Mouse (Mus musculus) kidney, embryonic 15.5 days (tissue): ENCODE results near the gene Ndrg4. TPM values are rescaled to one million over a fixed set of nuclear protein-coding genes. Genes with fewer than 3 reads are reported as not detected.
A peak's percentile ranks its signal among the peaks of the same experiment; 100 is the strongest.
"Not testable (repeated sequence)": the region's sequence is repeated elsewhere in the genome, so short reads cannot be mapped to it uniquely, and the experiment has no call there.

Source experiments
- ATAC-seq: fragments of 200-750 bp; cut with Nextera tagmentation; replicated peaks from 2 replicates; pipeline ENCODE4 v1.8.0; 2017; ENCODE audit warnings: moderate TSS enrichment; ENCODE audit not compliant: low FRiP score
- H3K27ac ChIP-seq: fragments of 300-500 bp; sonication (generic); 2 replicates; pipeline ENCODE4 v1.5.1; 2015; ENCODE audit warnings: mild to moderate bottlenecking, inconsistent platforms
- H3K27me3 ChIP-seq: fragments of 300-500 bp; sonication (generic); 2 replicates; pipeline ENCODE4 v1.6.1; 2015; ENCODE audit warnings: inconsistent platforms
- H3K36me3 ChIP-seq: fragments of 300-500 bp; sonication (generic); 2 replicates; pipeline ENCODE4 v1.6.1; 2015; ENCODE audit warnings: inconsistent platforms
- H3K4me1 ChIP-seq: fragments of 300-500 bp; sonication (generic); 2 replicates; pipeline ENCODE4 v1.6.1; 2015; ENCODE audit warnings: inconsistent platforms
- H3K4me2 ChIP-seq: fragments of 300-500 bp; sonication (generic); 2 replicates; pipeline ENCODE4 v1.6.1; 2015; ENCODE audit warnings: moderate library complexity, mild to moderate bottlenecking, inconsistent platforms
- H3K4me3 ChIP-seq: fragments of 300-500 bp; sonication (generic); replicated peaks from 2 replicates; pipeline ENCODE4 v1.5.1; 2015; ENCODE audit warnings: mild to moderate bottlenecking, inconsistent platforms
- H3K9ac ChIP-seq: fragments of 300-500 bp; sonication (generic); 2 replicates; pipeline ENCODE4 v1.6.1; 2015; ENCODE audit warnings: mild to moderate bottlenecking, inconsistent platforms
- H3K9me3 ChIP-seq: fragments of 300-500 bp; sonication (generic); replicated peaks from 2 replicates; pipeline ENCODE4 v1.6.1; 2016; ENCODE audit warnings: inconsistent platforms
- WGBS: fragments of 180-500 bp; shearing (Covaris S2); methylation state at CpG from one replicate; pipeline ENCODE4 v1.1.7; 2015; ENCODE audit warnings: mixed read lengths; 5-methylcytosine and 5-hydroxymethylcytosine counted together
- polyA plus RNA-seq: library from polyadenylated mRNA; unstranded; fragments of >200 nt; fragmentation: Nextera tagmentation; extraction: Ambion mirVana; gene quantifications from 2 replicates; pipeline ENCODE4 v1.2.1, GENCODE M21; 2015

Gene Ndrg4
- polyA plus RNA-seq, 1 experiment from 2014 or later, result 18.8 TPM

DNA sequence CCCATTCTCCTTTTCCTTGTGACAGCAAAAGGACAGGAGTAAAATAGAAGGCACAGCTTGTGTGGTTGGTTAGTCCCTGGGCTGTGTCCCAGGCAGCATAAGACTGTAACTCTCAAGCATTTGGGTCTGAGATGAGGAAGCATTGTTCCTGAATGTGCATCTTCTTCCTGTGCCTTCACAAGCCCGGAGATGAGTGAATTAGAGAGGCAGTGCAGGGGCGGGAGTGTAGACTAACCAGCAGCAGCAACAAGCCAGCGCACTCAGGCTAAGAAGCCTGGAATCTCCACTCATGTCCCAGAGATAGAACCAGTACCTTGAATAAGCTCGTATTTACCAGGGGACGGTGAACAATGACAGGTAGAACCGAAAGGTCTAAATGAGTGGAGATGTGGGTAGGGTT is 15.2 kb upstream of the Ndrg4 start:
- no peak overlapping the region for H3K9ac ChIP-seq
- H3K27ac ChIP-seq, result no peak overlapping the region
- H3K4me3 ChIP-seq, result no peak overlapping the region
- no peaks in the 10 kb centered on the region for H3K36me3 ChIP-seq
- H3K9me3 ChIP-seq, result no peaks in the 10 kb centered on the region
- ATAC-seq, result no peak
- 86% methylated on average over 6 of the region's 6 CpGs for WGBS
- no peak overlapping the region for H3K4me2 ChIP-seq
- no peaks in the 10 kb centered on the region for H3K27me3 ChIP-seq
- peaks cover 6% of the 10 kb centered on the region for H3K4me1 ChIP-seq

DNA sequence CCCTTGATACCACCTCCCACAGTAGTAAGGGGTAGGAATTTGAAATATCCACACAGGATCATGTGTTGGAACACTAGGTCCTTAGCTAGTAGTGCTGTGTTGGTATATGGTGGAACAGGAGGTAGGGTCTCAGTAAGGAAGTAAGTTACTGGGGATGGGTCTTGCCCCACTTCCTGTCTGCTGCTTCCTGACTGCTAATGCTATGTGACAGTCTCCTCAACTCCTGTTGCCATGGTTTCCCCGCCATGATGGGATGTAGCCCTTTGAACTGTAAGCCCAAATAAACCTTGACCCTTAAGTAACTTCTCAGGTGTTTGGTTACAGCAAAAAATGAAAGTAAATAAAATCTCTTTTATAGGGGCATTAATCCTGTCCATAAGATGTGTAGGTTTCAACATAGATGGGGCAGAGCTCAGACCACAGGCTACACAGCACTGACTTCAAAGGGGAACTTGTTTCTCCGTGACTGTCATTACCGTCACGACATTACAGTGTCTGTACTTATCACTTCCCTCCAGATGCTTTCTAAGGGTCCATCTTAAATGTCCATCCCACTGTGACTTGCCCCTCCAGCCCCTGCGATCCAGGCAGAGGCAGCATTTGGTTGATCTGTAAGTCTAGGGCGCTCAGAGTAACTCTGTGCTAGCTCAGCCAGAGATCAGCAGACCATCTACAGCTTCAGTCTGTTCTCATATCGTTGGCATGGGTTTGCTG is 13.7 kb upstream of the Ndrg4 start:
- Histone ChIP-seq H3K4me3 (no peak overlapping the region), H3K4me1 (0 out of 2 replicates have a peak, but pooled peaks cover 9% of the 10 kb centered on the region), H3K36me3 (no peaks in the 10 kb centered on the region), H3K4me2 (no peak overlapping the region), H3K9me3 (no peaks in the 10 kb centered on the region), H3K27ac (no peak overlapping the region), H3K9ac (no peak overlapping the region), H3K27me3 (no peaks in the 10 kb centered on the region)
- 60% methylated on average over 7 of the region's 7 CpGs for WGBS
- ATAC-seq, result no peak

DNA sequence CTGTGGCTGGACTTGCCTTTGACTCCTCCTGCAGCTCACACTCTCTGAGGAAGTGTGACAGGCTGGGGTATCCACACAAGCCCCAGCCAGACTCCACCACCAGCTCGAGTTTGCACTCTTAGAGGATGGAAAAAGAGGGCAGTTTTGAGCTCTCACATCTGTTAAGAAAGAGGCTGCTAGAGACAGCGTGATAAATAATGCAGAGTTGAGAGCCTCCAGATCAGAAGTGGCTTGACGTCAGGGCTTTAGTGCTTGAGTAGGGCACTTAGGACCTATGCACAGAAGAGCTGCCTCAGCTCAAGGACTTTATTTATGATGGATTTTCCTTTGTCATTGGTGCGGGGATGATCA is 13.2 kb upstream of the Ndrg4 start:
- 36% methylated on average over 4 of the region's 4 CpGs for WGBS
- H3K36me3 ChIP-seq, result no peaks in the 10 kb centered on the region
- H3K4me1 ChIP-seq, result 0 out of 2 replicates have a peak, but pooled peaks cover 9% of the 10 kb centered on the region
- H3K4me3 ChIP-seq, result no peak overlapping the region
- no peaks in the 10 kb centered on the region for H3K27me3 ChIP-seq
- no peak overlapping the region for H3K9ac ChIP-seq
- ATAC-seq, result peak; percentile 46; the same call in 1 of the 2 replicates
- H3K9me3 ChIP-seq, result no peaks in the 10 kb centered on the region
- no peak overlapping the region for H3K4me2 ChIP-seq
- H3K27ac ChIP-seq, result no peak overlapping the region

DNA sequence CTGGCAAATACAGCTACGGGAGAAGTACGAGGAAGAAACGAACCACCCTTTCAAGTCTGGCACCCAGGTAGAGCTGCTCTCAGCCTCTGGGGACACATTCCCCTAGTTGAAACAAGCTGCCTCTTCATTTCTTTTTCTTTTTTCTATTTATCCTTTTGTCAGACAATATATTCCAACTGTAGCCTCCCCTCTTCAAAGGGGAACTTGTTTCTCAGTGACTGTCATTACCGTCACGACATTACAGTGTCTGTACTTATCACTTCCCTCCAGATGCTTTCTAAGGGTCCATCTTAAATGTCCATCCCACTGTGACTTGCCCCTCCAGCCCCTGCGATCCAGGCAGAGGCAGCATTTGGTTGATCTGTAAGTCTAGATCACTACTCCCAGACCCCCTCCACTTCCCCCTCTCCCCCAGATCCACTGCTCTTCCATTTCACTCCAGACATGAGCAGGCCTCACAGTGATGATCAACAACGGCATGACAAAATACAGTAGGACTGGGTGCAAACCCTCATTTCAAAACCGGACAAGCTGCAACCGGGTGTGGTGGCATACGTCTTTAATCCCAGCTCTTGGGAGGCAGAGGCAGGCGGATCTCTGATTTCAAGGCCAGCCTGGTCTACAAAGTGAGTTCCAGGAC is 10.8 kb upstream of the Ndrg4 start:
- not testable (repeated sequence) for H3K36me3 ChIP-seq, H3K4me2 ChIP-seq, H3K9ac ChIP-seq, H3K9me3 ChIP-seq, ATAC-seq, H3K27me3 ChIP-seq, H3K27ac ChIP-seq, H3K4me3 ChIP-seq, H3K4me1 ChIP-seq
- WGBS, result 93% methylated on average over 11 of the region's 11 CpGs

DNA sequence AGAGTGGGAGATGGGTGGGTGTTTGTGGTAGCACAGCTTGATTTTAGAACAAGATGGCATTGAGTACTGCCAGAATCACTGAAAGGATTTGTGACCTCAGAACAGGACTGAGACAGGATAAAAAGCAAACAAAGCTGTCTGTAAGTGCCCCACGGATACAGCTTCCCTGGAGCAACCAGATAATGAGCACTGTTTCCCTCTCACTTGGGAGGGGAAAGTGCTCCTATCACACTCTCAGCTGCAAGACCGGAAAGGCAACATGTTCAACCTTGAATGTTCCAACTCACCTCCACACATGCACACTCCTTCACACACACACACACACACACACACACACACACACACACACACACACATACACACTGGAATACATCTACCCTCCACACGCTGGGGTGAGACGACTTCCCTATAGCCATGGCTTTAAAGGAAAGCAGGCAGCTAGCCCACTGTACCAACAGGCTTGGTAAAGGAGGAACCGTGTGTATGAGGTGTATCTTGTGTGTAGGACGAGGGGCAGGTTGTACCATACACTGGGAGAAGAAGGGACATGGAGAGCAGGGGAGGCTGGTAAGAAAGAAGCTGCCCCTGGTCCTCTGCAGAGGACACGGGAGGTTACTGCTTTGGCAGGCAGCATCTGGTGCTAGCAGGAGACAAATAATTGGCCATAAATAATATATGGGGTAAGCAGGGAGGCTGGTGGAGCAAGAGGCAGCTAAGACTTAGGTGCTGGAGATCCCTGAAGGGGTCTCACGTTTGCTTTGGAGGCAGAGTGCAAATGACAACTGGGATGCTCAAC is 8.4 kb upstream of the Ndrg4 start:
- H3K27ac ChIP-seq, result no peak overlapping the region
- H3K4me1 ChIP-seq, result 0 out of 2 replicates have a peak, but pooled peaks cover 9% of the 10 kb centered on the region
- no peak for ATAC-seq
- peaks cover 14% of the 10 kb centered on the region for H3K27me3 ChIP-seq
- no peaks in the 10 kb centered on the region for H3K9me3 ChIP-seq
- H3K9ac ChIP-seq, result no peak overlapping the region
- no peak overlapping the region for H3K4me3 ChIP-seq
- no peak overlapping the region for H3K4me2 ChIP-seq
- no peaks in the 10 kb centered on the region for H3K36me3 ChIP-seq
- WGBS, result 41% methylated on average over 8 of the region's 8 CpGs

DNA sequence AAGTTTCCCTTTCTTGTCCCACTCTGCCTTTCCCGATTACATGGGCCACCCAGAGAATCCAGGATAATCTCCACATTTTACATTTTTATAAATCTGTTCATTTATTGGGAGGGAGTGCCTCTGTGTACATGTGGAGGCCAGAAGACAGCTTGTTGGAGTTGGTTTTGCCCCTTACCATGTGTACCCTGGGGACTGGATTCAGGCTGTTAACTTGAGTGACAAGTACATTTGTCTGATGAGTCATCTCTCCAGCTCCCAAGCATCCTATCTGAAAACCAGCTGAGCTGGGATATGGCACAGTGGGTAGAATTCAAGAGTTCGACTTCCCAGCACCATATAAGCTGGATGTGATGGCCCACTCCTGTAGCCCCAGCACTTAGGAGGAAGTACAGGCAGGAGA is 6.8 kb upstream of the Ndrg4 start:
- Histone ChIP-seq H3K27me3 (peaks cover 30% of the 10 kb centered on the region), H3K36me3 (no peaks in the 10 kb centered on the region), H3K27ac (no peak overlapping the region), H3K4me1 (0 out of 2 replicates have a peak, but pooled peaks cover 5% of the 10 kb centered on the region), H3K9me3 (no peaks in the 10 kb centered on the region), H3K4me3 (no peak overlapping the region), H3K4me2 (no peak overlapping the region), H3K9ac (no peak overlapping the region)
- 82% methylated on average over 2 of the region's 2 CpGs for WGBS
- ATAC-seq, result no peak

DNA sequence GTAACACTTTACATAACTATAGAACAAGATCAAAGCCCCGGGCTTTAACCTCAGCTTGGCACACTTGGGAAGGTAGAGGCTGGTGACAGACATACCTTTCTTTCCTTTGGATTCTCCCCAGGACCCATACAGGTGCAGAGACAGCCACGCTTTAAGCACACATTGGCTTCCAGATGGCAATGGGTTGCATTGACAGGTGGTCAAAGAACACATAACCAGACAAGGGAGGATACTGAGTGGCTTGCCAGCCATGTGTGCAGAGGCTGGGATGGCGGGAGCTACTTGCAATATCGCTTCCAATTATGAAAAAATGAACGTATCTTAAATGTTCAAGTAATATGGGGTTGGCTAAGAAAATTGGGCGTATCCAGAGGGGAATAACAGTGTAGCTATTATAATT is 4.9 kb upstream of the Ndrg4 start:
- no peaks in the 10 kb centered on the region for H3K36me3 ChIP-seq
- WGBS, result 81% methylated on average over 6 of the region's 6 CpGs

DNA sequence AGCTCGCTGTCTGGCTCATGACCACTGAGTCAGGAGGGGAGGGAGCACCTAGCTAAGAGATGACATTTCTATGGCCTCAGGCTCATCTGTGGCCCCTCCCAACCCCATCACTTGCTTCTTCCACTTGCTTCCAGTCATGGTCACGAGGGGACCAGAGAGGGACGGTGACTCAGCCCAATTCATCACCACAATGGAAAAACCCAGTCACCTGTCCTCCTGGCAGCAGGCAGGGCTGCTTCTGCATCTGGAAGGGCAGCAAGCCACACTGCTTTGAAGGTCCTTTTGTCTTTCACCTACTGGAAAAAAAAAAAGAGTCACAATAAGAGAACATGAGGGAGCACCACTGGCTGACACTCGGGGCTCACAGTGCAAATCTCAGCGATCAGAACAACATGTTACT is 4.0 kb upstream of the Ndrg4 start:
- ATAC-seq, result no peak
- Histone ChIP-seq H3K27ac (no peak overlapping the region), H3K9ac (no peak overlapping the region), H3K27me3 (peaks cover 58% of the 10 kb centered on the region), H3K4me2 (no peak overlapping the region), H3K36me3 (no peaks in the 10 kb centered on the region), H3K9me3 (no peaks in the 10 kb centered on the region), H3K4me3 (no peak overlapping the region), H3K4me1 (peaks cover 12% of the 10 kb centered on the region)
- 75% methylated on average over 5 of the region's 5 CpGs for WGBS

More for the DNA sequence above, 4.9 kb upstream of the Ndrg4 start:
- H3K4me2 ChIP-seq, result no peak overlapping the region
- peaks cover 49% of the 10 kb centered on the region for H3K27me3 ChIP-seq
- no peaks in the 10 kb centered on the region for H3K9me3 ChIP-seq
- peaks cover 7% of the 10 kb centered on the region for H3K4me1 ChIP-seq
- no peak overlapping the region for H3K27ac ChIP-seq
- no peak overlapping the region for H3K9ac ChIP-seq
- no peak for ATAC-seq
- no peak overlapping the region for H3K4me3 ChIP-seq

DNA sequence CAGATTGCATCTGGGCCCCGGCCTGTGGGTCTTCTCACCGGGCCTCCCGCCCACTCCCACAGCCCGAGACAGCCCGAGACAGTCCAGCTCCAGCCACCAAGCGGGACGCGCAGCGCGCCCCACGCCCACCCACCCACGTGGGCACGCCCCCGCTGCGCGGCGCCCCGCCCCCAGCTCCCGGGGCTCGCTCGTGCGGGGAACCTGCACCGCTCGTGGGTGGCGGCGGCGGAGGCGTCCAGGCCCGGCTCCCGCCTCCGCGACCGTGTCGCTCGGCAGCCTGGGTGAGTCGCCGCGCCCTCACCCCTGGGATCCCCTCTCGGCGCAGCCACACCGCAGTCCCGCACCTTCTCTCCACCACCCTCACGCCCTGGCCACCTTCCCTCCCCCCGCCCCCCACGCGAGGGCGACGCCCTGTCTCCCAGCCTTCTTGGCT is 827 bp downstream of the Ndrg4 start:
- peak overlapping the region; percentile 99 for H3K4me2 ChIP-seq
- peaks cover 19% of the 10 kb centered on the region for H3K4me1 ChIP-seq
- no peaks in the 10 kb centered on the region for H3K36me3 ChIP-seq
- no peaks in the 10 kb centered on the region for H3K9me3 ChIP-seq
- no peak overlapping the region for H3K27ac ChIP-seq
- peak overlapping the region; percentile 36 for H3K9ac ChIP-seq
- under 1% methylated on average over 41 of the region's 48 CpGs for WGBS
- ATAC-seq, result peak; percentile 41
- peaks cover 88% of the 10 kb centered on the region for H3K27me3 ChIP-seq
- H3K4me3 ChIP-seq, result peak overlapping the region; percentile 57

DNA sequence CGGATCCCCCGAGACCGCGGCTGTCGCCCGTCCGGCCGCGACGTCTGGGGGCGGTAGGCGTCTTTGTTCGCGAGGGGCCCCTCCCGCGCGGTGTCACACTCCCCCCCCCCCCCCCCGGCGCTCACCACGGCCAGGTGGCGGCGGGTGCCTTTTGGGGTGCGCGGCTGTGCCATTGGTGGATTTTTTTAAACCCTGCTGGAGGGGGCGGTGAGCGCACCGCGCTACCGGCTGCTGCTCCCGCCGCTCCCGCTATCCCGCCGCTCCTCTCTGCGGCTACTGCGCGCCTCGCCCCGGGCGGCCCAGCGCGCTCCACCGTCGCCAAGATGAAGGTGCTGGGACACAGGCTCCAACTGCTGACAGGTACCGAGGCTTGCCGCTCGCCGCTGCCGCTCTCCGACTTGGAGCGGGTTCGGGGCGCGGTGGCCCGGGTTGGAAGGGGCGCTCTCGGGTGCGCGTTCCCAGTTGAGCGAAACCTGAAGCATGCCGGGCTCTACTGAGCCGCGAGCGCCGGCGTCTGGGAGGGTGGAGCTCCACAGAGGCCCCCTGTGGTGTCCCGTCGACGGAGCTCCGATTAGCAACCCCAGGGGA is 1.3 kb downstream of the Ndrg4 start:
- no peak overlapping the region for H3K27ac ChIP-seq
- peak overlapping the region; percentile 99 for H3K4me2 ChIP-seq
- H3K27me3 ChIP-seq, result peaks cover 83% of the 10 kb centered on the region
- no peaks in the 10 kb centered on the region for H3K9me3 ChIP-seq
- H3K4me1 ChIP-seq, result peaks cover 19% of the 10 kb centered on the region
- peak overlapping the region; percentile 57 for H3K4me3 ChIP-seq
- peak overlapping the region; percentile 36 for H3K9ac ChIP-seq
- WGBS, result 1% methylated on average over 65 of the region's 70 CpGs
- ATAC-seq, result no peak
- no peaks in the 10 kb centered on the region for H3K36me3 ChIP-seq

DNA sequence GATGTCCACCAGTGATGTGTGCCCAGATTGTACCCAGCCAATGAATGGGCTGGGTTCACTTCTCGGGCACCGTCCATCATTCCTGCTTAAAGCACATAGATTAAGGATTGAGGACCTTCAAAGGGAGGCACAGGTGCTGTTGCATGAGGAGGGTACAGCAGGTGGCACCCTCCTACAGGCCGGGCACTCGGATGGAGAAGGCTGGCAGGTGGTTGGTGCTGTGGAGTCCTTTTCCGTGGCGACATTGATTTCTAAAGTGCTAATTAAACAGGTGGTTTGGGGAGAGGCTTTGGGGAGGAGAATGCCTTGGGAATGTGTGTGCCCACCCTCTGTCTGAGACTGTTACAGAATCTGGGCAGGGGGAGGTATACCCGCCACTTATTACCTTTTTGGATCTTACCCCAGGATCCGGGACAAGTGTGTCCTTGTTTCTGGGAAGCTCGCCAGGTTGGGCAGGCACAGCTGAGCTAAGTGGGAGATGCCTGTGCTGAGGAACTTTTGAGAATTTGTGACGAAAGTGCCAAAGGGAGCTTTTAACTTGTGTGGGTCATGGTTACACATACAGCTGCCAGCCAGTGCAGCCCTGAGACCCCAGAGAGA is 11.4 kb downstream of the Ndrg4 start:
- WGBS, result 76% methylated on average over 10 of the region's 10 CpGs
- H3K36me3 ChIP-seq, result no peaks in the 10 kb centered on the region
- no peak overlapping the region for H3K9ac ChIP-seq
- H3K4me1 ChIP-seq, result no peaks in the 10 kb centered on the region
- H3K27ac ChIP-seq, result no peak overlapping the region
- H3K27me3 ChIP-seq, result peaks cover 12% of the 10 kb centered on the region
- H3K4me2 ChIP-seq, result no peak overlapping the region
- no peaks in the 10 kb centered on the region for H3K9me3 ChIP-seq
- no peak overlapping the region for H3K4me3 ChIP-seq
- no peak for ATAC-seq
